Mouse (Mus musculus): ENCODE data around the gene Pla2g3. TPM values are rescaled to one million over a fixed set of nuclear protein-coding genes. Genes with fewer than 3 reads are reported as not detected.

Gene Pla2g3
- polyA plus RNA-seq, 1 experiment from 2014 or later = 0.36 TPM

- Histone ChIP-seq H3K4me2 (ENCODE audit: low read depth, low read length) (no peak overlapping the region), H3K36me3 (ENCODE audit: control insufficient read depth, insufficient read depth, low read length) (peaks cover 61% of the 10 kb centered on the region), H3K9ac (ENCODE audit: low read depth, low read length) (no peak overlapping the region), H3K4me3 (ENCODE audit: low read depth, low read length) (no peak overlapping the region), H3K4me1 (ENCODE audit: control insufficient read depth, insufficient read depth, low read length) (peaks cover 17% of the 10 kb centered on the region), H3K9me3 (ENCODE audit: control insufficient read depth, low read length) (no peaks in the 10 kb centered on the region), H3K27ac (replicated peaks; ENCODE audit: low read depth, low read length) (no peak overlapping the region), H3K27me3 (replicated peaks; ENCODE audit: control insufficient read depth, insufficient read depth, low read length) (peaks cover 12% of the 10 kb centered on the region; the same call in 1 of the 2 replicates)
- ATAC-seq (ENCODE audit: low read depth) = no peak
- 78% methylated on average over 11 of the region's 11 CpGs for WGBS
- no peak for DNase-seq (ENCODE audit: low spot score)
These were observed 31.8 kb downstream of the Pla2g3 start for GRCm38 (mm10) chr11:3519756-3520398.

- Histone ChIP-seq H3K4me3 (ENCODE audit: low read depth, low read length) (no peak overlapping the region), H3K27me3 (replicated peaks; ENCODE audit: control insufficient read depth, insufficient read depth, low read length) (peaks cover 12% of the 10 kb centered on the region; the same call in 1 of the 2 replicates), H3K9me3 (ENCODE audit: control insufficient read depth, low read length) (no peaks in the 10 kb centered on the region), H3K9ac (ENCODE audit: low read depth, low read length) (no peak overlapping the region), H3K36me3 (ENCODE audit: control insufficient read depth, insufficient read depth, low read length) (peaks cover 71% of the 10 kb centered on the region), H3K4me2 (ENCODE audit: low read depth, low read length) (no peak overlapping the region), H3K4me1 (ENCODE audit: control insufficient read depth, insufficient read depth, low read length) (peaks cover 14% of the 10 kb centered on the region), H3K27ac (replicated peaks; ENCODE audit: low read depth, low read length) (no peak overlapping the region)
- ATAC-seq (ENCODE audit: low read depth) = no peak
- WGBS = 78% methylated on average over 14 of the region's 14 CpGs
- DNase-seq (ENCODE audit: low spot score) = no peak
These were observed 32.8 kb downstream of the Pla2g3 start for GRCm38 (mm10) chr11:3520919-3521318.

- ATAC-seq (ENCODE audit: low read depth) = no peak
- H3K27ac ChIP-seq (replicated peaks; ENCODE audit: low read depth, low read length) = no peak overlapping the region
These were observed 33.5 kb downstream of the Pla2g3 start for GRCm38 (mm10) chr11:3521339-3522224.

GRCm38 (mm10) chr11:3522285-3523000 is 34.4 kb downstream of the Pla2g3 start:
- Histone ChIP-seq H3K4me3 (ENCODE audit: low read depth, low read length) (no peak overlapping the region), H3K9me3 (ENCODE audit: control insufficient read depth, low read length) (no peaks in the 10 kb centered on the region), H3K27me3 (replicated peaks; ENCODE audit: control insufficient read depth, insufficient read depth, low read length) (no peaks in the 10 kb centered on the region), H3K4me1 (ENCODE audit: control insufficient read depth, insufficient read depth, low read length) (0 out of 2 replicates have a peak, but pooled peaks cover under 1% of the 10 kb centered on the region), H3K4me2 (ENCODE audit: low read depth, low read length) (no peak overlapping the region), H3K36me3 (ENCODE audit: control insufficient read depth, insufficient read depth, low read length) (peaks cover 87% of the 10 kb centered on the region), H3K9ac (ENCODE audit: low read depth, low read length) (no peak overlapping the region), H3K27ac (replicated peaks; ENCODE audit: low read depth, low read length) (no peak overlapping the region)
- 91% methylated on average over 17 of the region's 17 CpGs for WGBS
- ATAC-seq (ENCODE audit: low read depth) (no peak), DNase-seq (ENCODE audit: low spot score) (no peak)

More at GRCm38 (mm10) chr11:3521339-3522224, 33.5 kb downstream of the Pla2g3 start:
- Histone ChIP-seq H3K27me3 (replicated peaks; ENCODE audit: control insufficient read depth, insufficient read depth, low read length) (peaks cover 5% of the 10 kb centered on the region; the same call in 1 of the 2 replicates), H3K4me1 (ENCODE audit: control insufficient read depth, insufficient read depth, low read length) (peaks cover 9% of the 10 kb centered on the region), H3K9ac (ENCODE audit: low read depth, low read length) (no peak overlapping the region), H3K4me3 (ENCODE audit: low read depth, low read length) (no peak overlapping the region), H3K36me3 (ENCODE audit: control insufficient read depth, insufficient read depth, low read length) (peaks cover 78% of the 10 kb centered on the region), H3K4me2 (ENCODE audit: low read depth, low read length) (no peak overlapping the region), H3K9me3 (ENCODE audit: control insufficient read depth, low read length) (no peaks in the 10 kb centered on the region)
- WGBS = 87% methylated on average over 23 of the region's 23 CpGs
- DNase-seq (ENCODE audit: low spot score) = no peak

DNA sequence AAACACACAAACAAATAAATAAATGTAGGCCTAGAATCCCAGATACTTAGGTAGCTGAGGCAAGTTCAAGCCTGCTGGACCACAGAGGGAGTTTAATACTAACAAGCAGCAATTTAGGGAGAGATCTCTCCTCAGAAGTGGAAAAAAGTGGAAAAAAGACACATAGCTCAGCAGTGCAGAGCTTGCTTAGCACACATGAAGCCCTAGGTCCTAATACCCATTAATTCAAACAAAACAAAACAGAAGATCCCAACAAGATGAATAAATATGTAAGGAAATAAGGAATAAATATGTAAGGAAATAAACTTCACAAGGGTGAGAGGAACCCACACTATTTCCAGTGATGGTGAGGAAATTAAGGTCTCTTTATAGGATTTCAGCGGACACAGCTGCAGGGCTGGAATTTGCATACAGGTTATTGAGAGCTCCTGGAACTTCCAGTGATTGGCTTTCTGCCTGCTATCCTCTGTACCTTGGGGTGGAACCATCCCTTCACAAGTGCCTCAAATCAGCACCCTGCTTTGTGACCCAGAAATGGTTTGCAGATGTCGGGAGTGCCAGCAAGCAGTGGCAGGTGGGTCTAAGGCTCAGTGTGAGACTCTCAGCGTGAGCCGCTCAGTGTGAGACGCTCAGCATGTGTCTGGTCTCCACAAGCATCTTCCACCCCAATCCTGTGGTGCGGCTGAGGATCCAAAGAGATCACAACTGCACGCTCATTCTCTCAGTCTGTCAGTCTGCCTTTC is 35.9 kb downstream of the Pla2g3 start:
- H3K27ac ChIP-seq (replicated peaks; ENCODE audit: low read depth, low read length) = no peak overlapping the region
- no peaks in the 10 kb centered on the region for H3K4me1 ChIP-seq (ENCODE audit: control insufficient read depth, insufficient read depth, low read length)
- DNase-seq (ENCODE audit: low spot score) (no peak), ATAC-seq (ENCODE audit: low read depth) (no peak)
- 78% methylated on average over 7 of the region's 7 CpGs for WGBS
- no peak overlapping the region for H3K4me3 ChIP-seq (ENCODE audit: low read depth, low read length)
- H3K36me3 ChIP-seq (ENCODE audit: control insufficient read depth, insufficient read depth, low read length) = peaks cover 100% of the 10 kb centered on the region
- no peaks in the 10 kb centered on the region for H3K27me3 ChIP-seq (replicated peaks; ENCODE audit: control insufficient read depth, insufficient read depth, low read length)
- no peak overlapping the region for H3K4me2 ChIP-seq (ENCODE audit: low read depth, low read length)
- no peak overlapping the region for H3K9ac ChIP-seq (ENCODE audit: low read depth, low read length)
- no peaks in the 10 kb centered on the region for H3K9me3 ChIP-seq (ENCODE audit: control insufficient read depth, low read length)

- Histone ChIP-seq H3K27ac (replicated peaks; ENCODE audit: low read depth, low read length) (no peak overlapping the region), H3K4me1 (ENCODE audit: control insufficient read depth, insufficient read depth, low read length) (no peaks in the 10 kb centered on the region), H3K36me3 (ENCODE audit: control insufficient read depth, insufficient read depth, low read length) (peaks cover 100% of the 10 kb centered on the region), H3K9ac (ENCODE audit: low read depth, low read length) (no peak overlapping the region), H3K9me3 (ENCODE audit: control insufficient read depth, low read length) (no peaks in the 10 kb centered on the region), H3K4me2 (ENCODE audit: low read depth, low read length) (no peak overlapping the region), H3K27me3 (replicated peaks; ENCODE audit: control insufficient read depth, insufficient read depth, low read length) (no peaks in the 10 kb centered on the region), H3K4me3 (ENCODE audit: low read depth, low read length) (no peak overlapping the region)
- DNase-seq (ENCODE audit: low spot score) (no peak), ATAC-seq (ENCODE audit: low read depth) (0 out of 2 replicates have a peak, but pooled peaks have one; percentile 15)
- 84% methylated on average over 4 of the region's 4 CpGs for WGBS
These were observed 37.5 kb downstream of the Pla2g3 start for GRCm38 (mm10) chr11:3525560-3525959.

DNA sequence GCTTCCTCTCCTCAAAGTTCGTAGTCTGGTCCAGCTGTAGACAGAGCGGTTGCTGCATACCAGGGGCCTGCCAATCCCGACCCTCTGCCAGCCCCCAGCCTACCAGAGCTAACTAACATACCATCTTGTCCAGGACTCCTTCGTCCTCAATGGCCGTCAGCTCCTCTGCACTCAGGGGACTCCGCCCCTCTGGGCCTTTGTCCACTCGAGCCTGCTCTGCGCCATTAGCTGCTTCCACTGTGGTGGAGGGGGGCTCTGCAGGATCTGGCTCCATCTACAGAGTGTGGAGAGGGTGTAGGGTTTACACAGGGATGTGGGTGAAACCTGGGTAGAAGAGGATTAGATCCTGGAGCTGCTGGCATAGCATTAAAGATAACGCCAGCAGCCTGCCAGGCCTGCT is 38.1 kb downstream of the Pla2g3 start:
- DNase-seq (ENCODE audit: low spot score) = no peak
- Histone ChIP-seq H3K9me3 (ENCODE audit: control insufficient read depth, low read length) (no peaks in the 10 kb centered on the region), H3K4me3 (ENCODE audit: low read depth, low read length) (no peak overlapping the region), H3K4me1 (ENCODE audit: control insufficient read depth, insufficient read depth, low read length) (no peaks in the 10 kb centered on the region), H3K36me3 (ENCODE audit: control insufficient read depth, insufficient read depth, low read length) (peaks cover 100% of the 10 kb centered on the region), H3K9ac (ENCODE audit: low read depth, low read length) (no peak overlapping the region), H3K27ac (replicated peaks; ENCODE audit: low read depth, low read length) (no peak overlapping the region), H3K4me2 (ENCODE audit: low read depth, low read length) (no peak overlapping the region; the same call in 1 of the 2 replicates), H3K27me3 (replicated peaks; ENCODE audit: control insufficient read depth, insufficient read depth, low read length) (no peaks in the 10 kb centered on the region)
- 89% methylated on average over 9 of the region's 9 CpGs for WGBS
- no peak for ATAC-seq (ENCODE audit: low read depth)

Data from embryonic facial prominence, embryonic 14.5 days (tissue).